Mouse (Mus musculus) hindbrain, embryonic 11.5 days (tissue): ENCODE data around the gene Spag7. TPM values are rescaled to one million over a fixed set of nuclear protein-coding genes. Genes with fewer than 3 reads are reported as not detected.
A peak's percentile ranks its signal among the peaks of the same experiment; 100 is the strongest.

Experiments used
- ATAC-seq: fragments of 200-750 bp; cut with Nextera tagmentation; 2 replicates; pipeline ENCODE4 v1.8.0; 2017; ENCODE audit warnings: mild to moderate bottlenecking, moderate TSS enrichment, moderate library complexity; ENCODE audit not compliant: low FRiP score
- DNase-seq: peaks from one replicate; pipeline ENCODE4 v3.0.0-alpha.2; 2015; ENCODE audit warnings: low spot score
- H3K27ac ChIP-seq: fragments of 300-500 bp; sonication (generic); 2 replicates; pipeline ENCODE4 v1.5.1; 2014; ENCODE audit warnings: mild to moderate bottlenecking, low read depth, low read length
- H3K27me3 ChIP-seq: fragments of 300-500 bp; sonication (generic); 2 replicates; pipeline ENCODE4 v1.6.1; 2014; ENCODE audit warnings: mild to moderate bottlenecking, low read length, moderate library complexity, mixed read lengths; ENCODE audit not compliant: control insufficient read depth, insufficient read depth
- H3K36me3 ChIP-seq: fragments of 300-500 bp; sonication (generic); 2 replicates; pipeline ENCODE4 v1.6.1; 2014; ENCODE audit warnings: mild to moderate bottlenecking, low read length, moderate library complexity, mixed read lengths; ENCODE audit not compliant: control insufficient read depth, insufficient read depth
- H3K4me1 ChIP-seq: fragments of 300-500 bp; sonication (generic); replicated peaks from 2 replicates; pipeline ENCODE4 v1.6.1; 2014; ENCODE audit warnings: low read length, mixed read lengths; ENCODE audit not compliant: control insufficient read depth, insufficient read depth
- H3K4me2 ChIP-seq: fragments of 300-500 bp; sonication (generic); replicated peaks from 2 replicates; pipeline ENCODE4 v1.6.1; 2014; ENCODE audit warnings: mild to moderate bottlenecking, low read depth, low read length
- H3K4me3 ChIP-seq: fragments of 300-500 bp; sonication (generic); 2 replicates; pipeline ENCODE4 v1.5.1; 2014; ENCODE audit warnings: low read depth, low read length
- H3K9ac ChIP-seq: fragments of 300-500 bp; sonication (generic); 2 replicates; pipeline ENCODE4 v1.6.1; 2014; ENCODE audit warnings: low read depth, low read length
- H3K9me3 ChIP-seq: fragments of 300-500 bp; sonication (generic); 2 replicates; pipeline ENCODE4 v1.6.1; 2016; ENCODE audit warnings: low read length; ENCODE audit not compliant: control insufficient read depth
- WGBS: fragments of 180-500 bp; shearing (Covaris S2); extraction: QIAGEN DNeasy Blood & Tissue Kit; methylation state at CpG from one replicate; pipeline ENCODE4 v1.1.7; 2014; 5-methylcytosine and 5-hydroxymethylcytosine counted together
- polyA plus RNA-seq: library from polyadenylated mRNA; unstranded; fragments of >200 nt; fragmentation: Nextera tagmentation; extraction: Ambion mirVana; gene quantifications from 2 replicates; pipeline ENCODE4 v1.2.1, GENCODE M21; 2014

Spag7 gene
- polyA plus RNA-seq = 151 and 176 TPM in 2 replicates

GRCm38 (mm10) chr11:70668771-70669505 is at the start of gene Spag7:
Spag7 (minus strand) TSS chr11:70669416.
- H3K4me3 ChIP-seq = peak within 1 kb of the TSS; percentile 40
- under 1% methylated on average over 44 of the region's 44 CpGs for WGBS
- H3K27me3 ChIP-seq = no peaks in the 10 kb centered on the region
- H3K4me2 ChIP-seq = peak within 1 kb of the TSS; percentile 48
- H3K4me1 ChIP-seq = peaks cover 3% of the 10 kb centered on the region; the same call in 1 of the 2 replicates
- peak within 1 kb of the TSS; percentile 55 for H3K9ac ChIP-seq
- H3K27ac ChIP-seq = peak within 1 kb of the TSS; percentile 80
- H3K36me3 ChIP-seq = peaks cover 4% of the 10 kb centered on the region
- H3K9me3 ChIP-seq = no peaks in the 10 kb centered on the region
- ATAC-seq (peak; percentile 96), DNase-seq (peak; percentile 96)

GRCm38 (mm10) chr11:70718481-70718880 is 49.3 kb upstream of the Spag7 start:
- no peak for ATAC-seq
- 0 out of 2 replicates have a peak, but pooled peaks cover 2% of the 10 kb centered on the region for H3K36me3 ChIP-seq

GRCm38 (mm10) chr11:70715832-70716231 is 46.6 kb upstream of the Spag7 start:
- DNase-seq (no peak), ATAC-seq (no peak)
- H3K4me1 ChIP-seq = no peaks in the 10 kb centered on the region
- H3K27ac ChIP-seq = no peak overlapping the region
- H3K27me3 ChIP-seq = no peaks in the 10 kb centered on the region
- H3K36me3 ChIP-seq = 0 out of 2 replicates have a peak, but pooled peaks cover 2% of the 10 kb centered on the region
- no peak overlapping the region for H3K9ac ChIP-seq
- WGBS = 93% methylated on average over 6 of the region's 6 CpGs
- no peaks in the 10 kb centered on the region for H3K9me3 ChIP-seq
- H3K4me2 ChIP-seq = no peak overlapping the region
- no peak overlapping the region for H3K4me3 ChIP-seq

More at GRCm38 (mm10) chr11:70718481-70718880, 49.3 kb upstream of the Spag7 start:
- H3K4me3 ChIP-seq = no peak overlapping the region
- no peaks in the 10 kb centered on the region for H3K4me1 ChIP-seq
- no peaks in the 10 kb centered on the region for H3K27me3 ChIP-seq
- H3K27ac ChIP-seq = no peak overlapping the region
- no peak overlapping the region for H3K9ac ChIP-seq
- 75% methylated on average over 5 of the region's 5 CpGs for WGBS
- H3K4me2 ChIP-seq = no peak overlapping the region
- no peaks in the 10 kb centered on the region for H3K9me3 ChIP-seq
- DNase-seq = no peak

GRCm38 (mm10) chr11:70713222-70713621 is 44.0 kb upstream of the Spag7 start:
- ATAC-seq = no peak
- Histone ChIP-seq H3K4me3 (no peak overlapping the region), H3K9me3 (no peaks in the 10 kb centered on the region), H3K4me1 (no peaks in the 10 kb centered on the region), H3K9ac (no peak overlapping the region), H3K27me3 (no peaks in the 10 kb centered on the region), H3K36me3 (no peaks in the 10 kb centered on the region; the same call in 1 of the 2 replicates), H3K4me2 (no peak overlapping the region), H3K27ac (no peak overlapping the region)
- WGBS = 88% methylated on average over 6 of the region's 6 CpGs
- no peak for DNase-seq

- 96% methylated on average over 10 of the region's 10 CpGs for WGBS
- ATAC-seq (no peak), DNase-seq (no peak)
- Histone ChIP-seq H3K4me1 (no peaks in the 10 kb centered on the region), H3K27me3 (no peaks in the 10 kb centered on the region), H3K4me2 (no peak overlapping the region), H3K9me3 (no peaks in the 10 kb centered on the region), H3K4me3 (no peak overlapping the region), H3K9ac (no peak overlapping the region), H3K36me3 (peaks cover 1% of the 10 kb centered on the region; the same call in 1 of the 2 replicates), H3K27ac (no peak overlapping the region)
These were observed 41.8 kb upstream of the Spag7 start for GRCm38 (mm10) chr11:70711026-70711425.

- no peak overlapping the region for H3K4me3 ChIP-seq
- no peak for ATAC-seq
- H3K27ac ChIP-seq = no peak overlapping the region
- 79% methylated on average over 3 of the region's 3 CpGs for WGBS
- H3K9me3 ChIP-seq = no peaks in the 10 kb centered on the region
- DNase-seq = no peak
- peaks cover 4% of the 10 kb centered on the region; the same call in 1 of the 2 replicates for H3K36me3 ChIP-seq
- H3K9ac ChIP-seq = no peak overlapping the region
- no peaks in the 10 kb centered on the region for H3K27me3 ChIP-seq
- no peak overlapping the region for H3K4me2 ChIP-seq
- H3K4me1 ChIP-seq = peaks cover 6% of the 10 kb centered on the region
These were observed 36.9 kb upstream of the Spag7 start for GRCm38 (mm10) chr11:70706127-70706526.

- Histone ChIP-seq H3K9me3 (no peaks in the 10 kb centered on the region), H3K27me3 (no peaks in the 10 kb centered on the region), H3K4me3 (no peak overlapping the region), H3K27ac (no peak overlapping the region), H3K4me1 (peaks cover 6% of the 10 kb centered on the region), H3K9ac (no peak overlapping the region), H3K4me2 (no peak overlapping the region), H3K36me3 (peaks cover 4% of the 10 kb centered on the region; the same call in 1 of the 2 replicates)
- DNase-seq (no peak), ATAC-seq (no peak)
- 82% methylated on average over 6 of the region's 6 CpGs for WGBS
These were observed 33.6 kb upstream of the Spag7 start for GRCm38 (mm10) chr11:70702781-70703180.

- WGBS = 84% methylated on average over 6 of the region's 6 CpGs
- H3K27me3 ChIP-seq = no peaks in the 10 kb centered on the region
- H3K4me3 ChIP-seq = 0 out of 2 replicates have a peak overlapping the region, but pooled peaks have one; percentile 94
- H3K9me3 ChIP-seq = no peaks in the 10 kb centered on the region
- no peak for ATAC-seq
- H3K4me2 ChIP-seq = peak overlapping the region; percentile 64; the same call in 1 of the 2 replicates
- no peak for DNase-seq
- no peak overlapping the region for H3K9ac ChIP-seq
- peaks cover 6% of the 10 kb centered on the region for H3K4me1 ChIP-seq
- no peak overlapping the region for H3K27ac ChIP-seq
- H3K36me3 ChIP-seq = peaks cover 4% of the 10 kb centered on the region; the same call in 1 of the 2 replicates
These were observed 32.9 kb upstream of the Spag7 start for GRCm38 (mm10) chr11:70701984-70702733.
